Mouse (Mus musculus): ENCODE measurements around the gene Foxk1.

Foxk1 gene

GRCm38 (mm10) chr5:142409169-142409568, 7.9 kb downstream of the Foxk1 start:
- H3K36me3 ChIP-seq (ENCODE audit: insufficient read depth, low read length), result peaks cover 63% of the 10 kb centered on the region
- peaks cover 39% of the 10 kb centered on the region for H3K27me3 ChIP-seq (ENCODE audit: insufficient read depth, low read length)
- H3K9me3 ChIP-seq (ENCODE audit: low read length), result no peaks in the 10 kb centered on the region
- TF ChIP-seq POU5F1 (IDR thresholded peaks at IDR 0.05; ENCODE audit: borderline replicate concordance, low read length), result no peak
- TF ChIP-seq CTCF (conservative IDR thresholded peaks at IDR 0.05; ENCODE audit: low read length), result no peak
- TF ChIP-seq NANOG (IDR thresholded peaks at IDR 0.05; ENCODE audit: borderline replicate concordance, low read length), result no peak
- H3K4me3 ChIP-seq (replicated peaks; ENCODE audit: low read length), result no peak overlapping the region
- H3K4me1 ChIP-seq (replicated peaks; ENCODE audit: low read depth, low read length), result peaks cover 96% of the 10 kb centered on the region

- TF ChIP-seq NANOG (IDR thresholded peaks at IDR 0.05; ENCODE audit: borderline replicate concordance, low read length) (no peak), POU5F1 (IDR thresholded peaks at IDR 0.05; ENCODE audit: borderline replicate concordance, low read length) (no peak), CTCF (conservative IDR thresholded peaks at IDR 0.05; ENCODE audit: low read length) (no peak)
- Histone ChIP-seq H3K4me1 (replicated peaks; ENCODE audit: low read depth, low read length) (peaks cover 96% of the 10 kb centered on the region), H3K9me3 (ENCODE audit: low read length) (no peaks in the 10 kb centered on the region), H3K4me3 (replicated peaks; ENCODE audit: low read length) (0 out of 2 replicates have a peak overlapping the region, but pooled peaks have one; percentile 7), H3K36me3 (ENCODE audit: insufficient read depth, low read length) (peaks cover 53% of the 10 kb centered on the region), H3K27me3 (ENCODE audit: insufficient read depth, low read length) (peaks cover 40% of the 10 kb centered on the region)
Measured at GRCm38 (mm10) chr5:142410348-142410747, 9.1 kb downstream of the Foxk1 start.

- peaks cover 38% of the 10 kb centered on the region for H3K27me3 ChIP-seq (ENCODE audit: insufficient read depth, low read length)
- H3K9me3 ChIP-seq (ENCODE audit: low read length), result no peaks in the 10 kb centered on the region
- H3K4me3 ChIP-seq (replicated peaks; ENCODE audit: low read length), result no peak overlapping the region
- no peak for TF ChIP-seq NANOG (IDR thresholded peaks at IDR 0.05; ENCODE audit: borderline replicate concordance, low read length)
- peaks cover 96% of the 10 kb centered on the region for H3K4me1 ChIP-seq (replicated peaks; ENCODE audit: low read depth, low read length)
- H3K36me3 ChIP-seq (ENCODE audit: insufficient read depth, low read length), result peaks cover 37% of the 10 kb centered on the region
Measured at GRCm38 (mm10) chr5:142412678-142413385, 11.5 kb downstream of the Foxk1 start.

GRCm38 (mm10) chr5:142413723-142414445, 12.6 kb downstream of the Foxk1 start:
- Histone ChIP-seq H3K36me3 (ENCODE audit: insufficient read depth, low read length) (peaks cover 41% of the 10 kb centered on the region), H3K4me3 (replicated peaks; ENCODE audit: low read length) (no peak overlapping the region), H3K9me3 (ENCODE audit: low read length) (no peaks in the 10 kb centered on the region), H3K27me3 (ENCODE audit: insufficient read depth, low read length) (peaks cover 32% of the 10 kb centered on the region), H3K4me1 (replicated peaks; ENCODE audit: low read depth, low read length) (peaks cover 91% of the 10 kb centered on the region)
- TF ChIP-seq POU5F1 (IDR thresholded peaks at IDR 0.05; ENCODE audit: borderline replicate concordance, low read length), result no peak
- TF ChIP-seq CTCF (conservative IDR thresholded peaks at IDR 0.05; ENCODE audit: low read length), result no peak
- no peak for TF ChIP-seq NANOG (IDR thresholded peaks at IDR 0.05; ENCODE audit: borderline replicate concordance, low read length)

GRCm38 (mm10) chr5:142415401-142415800, 14.1 kb downstream of the Foxk1 start:
- no peaks in the 10 kb centered on the region for H3K9me3 ChIP-seq (ENCODE audit: low read length)
- peaks cover 80% of the 10 kb centered on the region for H3K4me1 ChIP-seq (replicated peaks; ENCODE audit: low read depth, low read length)
- peaks cover 28% of the 10 kb centered on the region for H3K27me3 ChIP-seq (ENCODE audit: insufficient read depth, low read length)
- H3K36me3 ChIP-seq (ENCODE audit: insufficient read depth, low read length), result peaks cover 57% of the 10 kb centered on the region
- TF ChIP-seq CTCF (conservative IDR thresholded peaks at IDR 0.05; ENCODE audit: low read length), result no peak
- peak; percentile 97 for TF ChIP-seq NANOG (IDR thresholded peaks at IDR 0.05; ENCODE audit: borderline replicate concordance, low read length)
- no peak for TF ChIP-seq POU5F1 (IDR thresholded peaks at IDR 0.05; ENCODE audit: borderline replicate concordance, low read length)
- 0 out of 2 replicates have a peak overlapping the region, but pooled peaks have one; percentile 5 for H3K4me3 ChIP-seq (replicated peaks; ENCODE audit: low read length)

GRCm38 (mm10) chr5:142416070-142416775, 14.9 kb downstream of the Foxk1 start:
- Histone ChIP-seq H3K4me1 (replicated peaks; ENCODE audit: low read depth, low read length) (peaks cover 80% of the 10 kb centered on the region), H3K27me3 (ENCODE audit: insufficient read depth, low read length) (peaks cover 28% of the 10 kb centered on the region)
- TF ChIP-seq POU5F1 (IDR thresholded peaks at IDR 0.05; ENCODE audit: borderline replicate concordance, low read length), result no peak
- no peak for TF ChIP-seq NANOG (IDR thresholded peaks at IDR 0.05; ENCODE audit: borderline replicate concordance, low read length)
- no peak for TF ChIP-seq CTCF (conservative IDR thresholded peaks at IDR 0.05; ENCODE audit: low read length)

GRCm38 (mm10) chr5:142417104-142417503, 15.8 kb downstream of the Foxk1 start:
- H3K4me3 ChIP-seq (replicated peaks; ENCODE audit: low read length), result no peak overlapping the region
- no peaks in the 10 kb centered on the region for H3K9me3 ChIP-seq (ENCODE audit: low read length)
- peaks cover 22% of the 10 kb centered on the region for H3K27me3 ChIP-seq (ENCODE audit: insufficient read depth, low read length)
- TF ChIP-seq POU5F1 (IDR thresholded peaks at IDR 0.05; ENCODE audit: borderline replicate concordance, low read length) (no peak), NANOG (IDR thresholded peaks at IDR 0.05; ENCODE audit: borderline replicate concordance, low read length) (no peak), CTCF (conservative IDR thresholded peaks at IDR 0.05; ENCODE audit: low read length) (no peak)
- H3K4me1 ChIP-seq (replicated peaks; ENCODE audit: low read depth, low read length), result peaks cover 81% of the 10 kb centered on the region
- H3K36me3 ChIP-seq (ENCODE audit: insufficient read depth, low read length), result peaks cover 64% of the 10 kb centered on the region

More at GRCm38 (mm10) chr5:142416070-142416775, 14.9 kb downstream of the Foxk1 start:
- H3K4me3 ChIP-seq (replicated peaks; ENCODE audit: low read length), result 0 out of 2 replicates have a peak overlapping the region, but pooled peaks have one; percentile 8
- H3K9me3 ChIP-seq (ENCODE audit: low read length), result no peaks in the 10 kb centered on the region
- peaks cover 63% of the 10 kb centered on the region for H3K36me3 ChIP-seq (ENCODE audit: insufficient read depth, low read length)

- H3K4me1 ChIP-seq (replicated peaks; ENCODE audit: low read depth, low read length), result peaks cover 81% of the 10 kb centered on the region
- no peak overlapping the region for H3K4me3 ChIP-seq (replicated peaks; ENCODE audit: low read length)
- no peaks in the 10 kb centered on the region for H3K9me3 ChIP-seq (ENCODE audit: low read length)
- peaks cover 62% of the 10 kb centered on the region for H3K36me3 ChIP-seq (ENCODE audit: insufficient read depth, low read length)
- TF ChIP-seq POU5F1 (IDR thresholded peaks at IDR 0.05; ENCODE audit: borderline replicate concordance, low read length) (no peak), NANOG (IDR thresholded peaks at IDR 0.05; ENCODE audit: borderline replicate concordance, low read length) (no peak), CTCF (conservative IDR thresholded peaks at IDR 0.05; ENCODE audit: low read length) (no peak)
- peaks cover 15% of the 10 kb centered on the region for H3K27me3 ChIP-seq (ENCODE audit: insufficient read depth, low read length)
Measured at GRCm38 (mm10) chr5:142417876-142418275, 16.6 kb downstream of the Foxk1 start.

All from E14TG2a.4 (cell line).